Mouse (Mus musculus): ENCODE measurements around the gene Paox.

GRCm38 (mm10) chr7:140160363-140160762 lies 44.8 kb downstream of the Paox start:
- TF ChIP-seq MAFK (IDR thresholded peaks at IDR 0.05; ENCODE audit: insufficient read depth, low read depth, low read length) (peak; percentile 80), HCFC1 (IDR thresholded peaks at IDR 0.05; ENCODE audit: borderline replicate concordance, insufficient read depth, low read length) (no peak), ZNF384 (IDR thresholded peaks at IDR 0.05; ENCODE audit: low read depth, low read length) (no peak)
